In the genomic region with DNA sequence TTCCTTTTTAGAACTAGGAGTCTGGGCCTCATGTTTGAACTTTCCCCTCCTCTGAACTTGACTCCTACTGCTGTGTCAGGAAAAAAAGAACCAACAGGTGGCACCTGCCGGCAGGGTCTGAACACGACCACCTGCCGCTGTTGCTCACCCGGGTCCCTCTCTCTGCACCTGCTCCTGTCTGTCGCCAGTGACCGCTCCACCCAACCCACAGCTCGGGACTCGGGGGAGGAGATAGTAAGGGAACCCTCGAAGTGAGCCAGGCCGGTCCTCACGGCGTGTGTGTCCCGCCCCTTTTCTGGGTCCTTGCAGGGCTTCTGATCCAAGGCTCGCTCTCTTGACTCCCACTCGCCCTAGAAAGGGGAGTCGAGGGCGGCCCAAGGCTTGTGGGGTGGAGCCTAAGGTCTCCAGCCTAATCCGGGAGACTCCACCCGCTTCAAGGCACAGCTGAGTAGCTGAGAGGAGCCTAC, we compare ENCODE assay signal across 10 mouse cellular contexts. TPM values are rescaled to one million over a fixed set of nuclear protein-coding genes. Genes with fewer than 3 reads are reported as not detected.
DNase-seq lines count a peak whose midpoint lies in the region; ATAC-seq and TF ChIP-seq lines count a peak whose summit lies in the region.
"Had no signal": no experiment of that assay in that cellular context is flagged by ENCODE, and none has a peak within 500 bp of the region (broad histone marks: within the 10 kb centered on the region; RNA-seq: fewer than 3 reads in every experiment).

Gene Mamstr, plus strand, starts transcription at position 417 of the 467 bp plus-strand sequence.

- no peak within 1 kb of the TSS for H3ac ChIP-seq in myocyte (ENCODE audit: control insufficient read depth, insufficient read length)

- H3K27me3 ChIP-seq in hindbrain, embryonic 10.5 days (ENCODE audit: insufficient read depth, poor library complexity, severe bottlenecking): peaks cover 21% of the 10 kb centered on the region; the same call in 1 of the 2 replicates
- H3K27me3 ChIP-seq in hindbrain, embryonic 13.5 days: no peaks in the 10 kb centered on the region
- H3K27me3 ChIP-seq in midbrain, embryonic 13.5 days: no peaks in the 10 kb centered on the region
- no peaks in the 10 kb centered on the region for H3K27me3 ChIP-seq in midbrain, embryonic 11.5 days (ENCODE audit: control insufficient read depth, insufficient read depth, low read length)
- no peaks in the 10 kb centered on the region for H3K27me3 ChIP-seq in myocyte (ENCODE audit: control insufficient read depth, insufficient read depth, insufficient read length)
- H3K27me3 ChIP-seq: Patski had no signal

- H3K9ac ChIP-seq in hindbrain, embryonic 13.5 days: no peak within 1 kb of the TSS
- no peak within 1 kb of the TSS for H3K9ac ChIP-seq in midbrain, embryonic 13.5 days (replicated peaks)
- H3K9ac ChIP-seq in midbrain, embryonic 11.5 days (ENCODE audit: low read length): no peak within 1 kb of the TSS

- no peak within 1 kb of the TSS for H3K4me2 ChIP-seq in hindbrain, embryonic 13.5 days
- H3K4me2 ChIP-seq in midbrain, embryonic 13.5 days (replicated peaks): no peak within 1 kb of the TSS
- no peak within 1 kb of the TSS for H3K4me2 ChIP-seq in midbrain, embryonic 11.5 days
- peak within 1 kb of the TSS; percentile 64 for H3K4me2 ChIP-seq in myocyte (ENCODE audit: low read depth)

- H3K36me3 ChIP-seq in hindbrain, embryonic 10.5 days: peaks cover 17% of the 10 kb centered on the region
- H3K36me3 ChIP-seq in hindbrain, embryonic 13.5 days: peaks cover 16% of the 10 kb centered on the region
- H3K36me3 ChIP-seq in midbrain, embryonic 13.5 days: peaks cover 10% of the 10 kb centered on the region
- no peaks in the 10 kb centered on the region for H3K36me3 ChIP-seq in midbrain, embryonic 11.5 days (ENCODE audit: control insufficient read depth, insufficient read depth, low read length)
- no peaks in the 10 kb centered on the region for H3K36me3 ChIP-seq in myocyte (ENCODE audit: control insufficient read depth, insufficient read depth)

- no peaks in the 10 kb centered on the region for H3K79me2 ChIP-seq in myocyte (ENCODE audit: control insufficient read depth, insufficient read depth)

- peak within 1 kb of the TSS; percentile 3; the same call in 1 of the 2 replicates for H3K4me3 ChIP-seq in hindbrain, embryonic 10.5 days
- H3K4me3 ChIP-seq in hindbrain, embryonic 13.5 days: no peak within 1 kb of the TSS
- H3K4me3 ChIP-seq in midbrain, embryonic 13.5 days (replicated peaks): 0 out of 2 replicates have a peak within 1 kb of the TSS, but pooled peaks have one; percentile 32
- no peak within 1 kb of the TSS for H3K4me3 ChIP-seq in midbrain, embryonic 11.5 days (ENCODE audit: low read depth, low read length)
- peak within 1 kb of the TSS; percentile 16 for H3K4me3 ChIP-seq in myocyte

- intact Hi-C loops in left cerebral cortex, postnatal 36 days (cut with DNase I): loop anchor here (5.0 kb wide), 1 partner anchor 43 kb away; the partner anchor contains the start of gene Ntn5

- H3K4me1 ChIP-seq in hindbrain, embryonic 10.5 days (replicated peaks): peaks cover 60% of the 10 kb centered on the region
- H3K4me1 ChIP-seq in hindbrain, embryonic 13.5 days (replicated peaks): peaks cover 38% of the 10 kb centered on the region
- peaks cover 33% of the 10 kb centered on the region for H3K4me1 ChIP-seq in midbrain, embryonic 13.5 days (replicated peaks)
- peaks cover 21% of the 10 kb centered on the region for H3K4me1 ChIP-seq in midbrain, embryonic 11.5 days (ENCODE audit: control insufficient read depth, insufficient read depth, low read length)

- TF ChIP-seq POLR2A in myocyte (IDR thresholded peaks at IDR 0.05; ENCODE audit: insufficient read length, low read depth): peak; percentile 17

- no peak for ATAC-seq in hindbrain, embryonic 13.5 days (ENCODE audit: low FRiP score)
- no peak for ATAC-seq in midbrain, embryonic 13.5 days
- ATAC-seq in midbrain, embryonic 11.5 days (ENCODE audit: low FRiP score): no peak
- ATAC-seq: Patski had no signal

- WGBS in hindbrain, embryonic 10.5 days: 21% methylated on average over 19 of the region's 19 CpGs
- 28% methylated on average over 19 of the region's 19 CpGs for WGBS in hindbrain, embryonic 13.5 days
- WGBS in midbrain, embryonic 13.5 days: 21% methylated on average over 19 of the region's 19 CpGs
- 13% methylated on average over 19 of the region's 19 CpGs for WGBS in midbrain, embryonic 11.5 days

- DNase-seq in hindbrain, embryonic 10.5 days (ENCODE audit: low spot score): no peak
- no peak for DNase-seq in midbrain, embryonic 11.5 days (ENCODE audit: low spot score, missing footprints)
- DNase-seq in gastrocnemius, adult 18-20 months (ENCODE audit: low spot score): peak; percentile 87
- DNase-seq in urinary bladder, postnatal 36 days (ENCODE audit: low spot score in 2 of 2): no peak
- DNase-seq in left cerebral cortex, postnatal 36 days (ENCODE audit: low spot score in 2 of 2): no peak
- DNase-seq: thymus, postnatal 4 days had no signal

- H3K9me3 ChIP-seq in hindbrain, embryonic 10.5 days: no peaks in the 10 kb centered on the region
- no peaks in the 10 kb centered on the region for H3K9me3 ChIP-seq in hindbrain, embryonic 13.5 days
- H3K9me3 ChIP-seq in midbrain, embryonic 13.5 days: no peaks in the 10 kb centered on the region
- no peaks in the 10 kb centered on the region for H3K9me3 ChIP-seq in midbrain, embryonic 11.5 days (ENCODE audit: control insufficient read depth, low read length)

- H3K27ac ChIP-seq in hindbrain, embryonic 10.5 days: no peak within 1 kb of the TSS
- H3K27ac ChIP-seq in hindbrain, embryonic 13.5 days: no peak within 1 kb of the TSS
- no peak within 1 kb of the TSS for H3K27ac ChIP-seq in midbrain, embryonic 13.5 days
- no peak within 1 kb of the TSS; the same call in 1 of the 2 replicates for H3K27ac ChIP-seq in midbrain, embryonic 11.5 days (ENCODE audit: low read depth, low read length)

TF ChIP-seq in myocyte, 11 proteins besides CTCF, POLR2A, EP300 and RAD21:
- TF ChIP-seq MYOG (IDR thresholded peaks at IDR 0.05; ENCODE audit: control insufficient read depth in 1 of 3, insufficient read depth in 1 of 3, insufficient read length in 2 of 3, low read depth in 2 of 3) (peak; percentile 54 to 98 (median 88)), TCF3 (IDR thresholded peaks at IDR 0.05; ENCODE audit: insufficient read length, low read depth) (peak; percentile 98), MYOD1 (IDR thresholded peaks at IDR 0.05; ENCODE audit: control insufficient read depth in 1 of 3, insufficient read length in 2 of 3, low read depth in 2 of 3) (peak; percentile 92 to 100 (median 100)), MAX (IDR thresholded peaks at IDR 0.05; ENCODE audit: low read depth) (no peak), TCF12 (IDR thresholded peaks at IDR 0.05; ENCODE audit: insufficient read depth, poor library complexity, severe bottlenecking) (peak; percentile 98), SRF (IDR thresholded peaks at IDR 0.05; ENCODE audit: control insufficient read depth, insufficient read length, low read depth) (no peak), REST (IDR thresholded peaks at IDR 0.05; ENCODE audit: insufficient read depth, insufficient read length) (no peak), POLR2AphosphoS2 (IDR thresholded peaks at IDR 0.05; ENCODE audit: insufficient read length, low read depth) (no peak), USF1 (IDR thresholded peaks at IDR 0.05; ENCODE audit: low read depth) (no peak), CEBPB (IDR thresholded peaks at IDR 0.05; ENCODE audit: insufficient read depth, poor library complexity, severe bottlenecking) (no peak), E2F4 (IDR thresholded peaks at IDR 0.05; ENCODE audit: insufficient read depth) (no peak)

RNA-seq across cellular contexts. Expression of gene Mamstr, which starts in this region (rescaled TPM):
- 2.6 and 2.9 TPM in 2 replicates for polyA plus RNA-seq in hindbrain, embryonic 10.5 days (2016; fragmentation: Nextera tagmentation; extraction: Ambion mirVana)
- 3.4 and 4.0 TPM in 2 replicates for polyA plus RNA-seq in hindbrain, embryonic 13.5 days (2015; fragmentation: Nextera tagmentation; extraction: Ambion mirVana)
- 3.1 and 4.8 TPM in 2 replicates for polyA plus RNA-seq in midbrain, embryonic 13.5 days (2015; fragmentation: Nextera tagmentation; extraction: Ambion mirVana)
- polyA plus RNA-seq in midbrain, embryonic 11.5 days (2014; fragmentation: Nextera tagmentation; extraction: Ambion mirVana): 1.8 and 2.1 TPM in 2 replicates
- total RNA-seq in gastrocnemius, adult 18-20 months (2021): 10 to 100 TPM; 17.6 to 18.7 TPM
- polyA plus RNA-seq in myocyte (2012; fragmentation: generic; extraction: Trizol): 12.5 TPM
- 1 to 10 TPM; 4.1 to 5.1 TPM for total RNA-seq in left cerebral cortex, postnatal 36 days (2021)

Comparison
In these comparisons a context has a peak if more than half of its experiments do, and no peak if none do; other contexts are left out.
1. H3K4me3 ChIP-seq: peak in hindbrain, embryonic 10.5 days (single experiment), midbrain, embryonic 13.5 days (single experiment) and myocyte (single experiment); none in hindbrain, embryonic 13.5 days (single experiment) and midbrain, embryonic 11.5 days (single experiment).